Mouse (Mus musculus) forebrain, embryonic 15.5 days (tissue): Measurements from ENCODE around the gene Slc24a4. TPM values are rescaled to one million over a fixed set of nuclear protein-coding genes. Genes with fewer than 3 reads are reported as not detected.

Experiments used
- ATAC-seq: fragments of 200-750 bp; cut with Nextera tagmentation; replicated peaks from 2 replicates; pipeline ENCODE4 v1.8.0; 2017; ENCODE audit warnings: mild to moderate bottlenecking, moderate TSS enrichment, moderate library complexity
- H3K27ac ChIP-seq: fragments of 300-500 bp; sonication (generic); replicated peaks from 2 replicates; pipeline ENCODE4 v1.5.1; 2015; ENCODE audit warnings: mild to moderate bottlenecking, inconsistent platforms
- H3K27me3 ChIP-seq: fragments of 300-500 bp; sonication (generic); 2 replicates; pipeline ENCODE4 v1.6.1; 2015; ENCODE audit warnings: inconsistent platforms
- H3K36me3 ChIP-seq: fragments of 300-500 bp; sonication (generic); 2 replicates; pipeline ENCODE4 v1.6.1; 2015; ENCODE audit warnings: mild to moderate bottlenecking, inconsistent platforms
- H3K4me1 ChIP-seq: fragments of 300-500 bp; sonication (generic); 2 replicates; pipeline ENCODE4 v1.6.1; 2015; ENCODE audit warnings: inconsistent platforms
- H3K4me2 ChIP-seq: fragments of 300-500 bp; sonication (generic); replicated peaks from 2 replicates; pipeline ENCODE4 v1.6.1; 2015; ENCODE audit warnings: mild to moderate bottlenecking, inconsistent platforms
- H3K4me3 ChIP-seq: fragments of 300-500 bp; sonication (generic); 2 replicates; pipeline ENCODE4 v1.5.1; 2015; ENCODE audit warnings: mild to moderate bottlenecking, inconsistent platforms
- H3K9ac ChIP-seq: fragments of 300-500 bp; sonication (generic); replicated peaks from 2 replicates; pipeline ENCODE4 v1.6.1; 2015; ENCODE audit warnings: mild to moderate bottlenecking, inconsistent platforms
- H3K9me3 ChIP-seq: fragments of 300-500 bp; sonication (generic); 2 replicates; pipeline ENCODE4 v1.6.1; 2016; ENCODE audit warnings: inconsistent platforms
- whole genome bisulfite sequencing: fragments of 180-500 bp; shearing (Covaris S2); methylation state at CpG from one replicate; pipeline ENCODE4 v1.1.7; 2015; ENCODE audit warnings: mixed read lengths; 5-methylcytosine and 5-hydroxymethylcytosine counted together
- polyA plus RNA-seq: library from polyadenylated mRNA; unstranded; fragments of >200 nt; fragmentation: Nextera tagmentation; extraction: Ambion mirVana; gene quantifications from 2 replicates; pipeline ENCODE4 v1.2.1, GENCODE M21; 2015

The Slc24a4 gene
- polyA plus RNA-seq, 1 experiment from 2014 or later = 1.2 TPM

- 56% methylated on average over 7 of the region's 7 CpGs for WGBS
- no peaks in the 10 kb centered on the region for H3K36me3 ChIP-seq
- no peak for ATAC-seq
- H3K4me1 ChIP-seq = peaks cover 26% of the 10 kb centered on the region
- H3K4me3 ChIP-seq = no peak overlapping the region
- no peak overlapping the region for H3K4me2 ChIP-seq
- no peaks in the 10 kb centered on the region for H3K27me3 ChIP-seq
- no peak overlapping the region for H3K27ac ChIP-seq
- no peaks in the 10 kb centered on the region for H3K9me3 ChIP-seq
- H3K9ac ChIP-seq = no peak overlapping the region
Measured at GRCm38 (mm10) chr12:102303867-102304266, 175.3 kb downstream of the Slc24a4 start.

DNA sequence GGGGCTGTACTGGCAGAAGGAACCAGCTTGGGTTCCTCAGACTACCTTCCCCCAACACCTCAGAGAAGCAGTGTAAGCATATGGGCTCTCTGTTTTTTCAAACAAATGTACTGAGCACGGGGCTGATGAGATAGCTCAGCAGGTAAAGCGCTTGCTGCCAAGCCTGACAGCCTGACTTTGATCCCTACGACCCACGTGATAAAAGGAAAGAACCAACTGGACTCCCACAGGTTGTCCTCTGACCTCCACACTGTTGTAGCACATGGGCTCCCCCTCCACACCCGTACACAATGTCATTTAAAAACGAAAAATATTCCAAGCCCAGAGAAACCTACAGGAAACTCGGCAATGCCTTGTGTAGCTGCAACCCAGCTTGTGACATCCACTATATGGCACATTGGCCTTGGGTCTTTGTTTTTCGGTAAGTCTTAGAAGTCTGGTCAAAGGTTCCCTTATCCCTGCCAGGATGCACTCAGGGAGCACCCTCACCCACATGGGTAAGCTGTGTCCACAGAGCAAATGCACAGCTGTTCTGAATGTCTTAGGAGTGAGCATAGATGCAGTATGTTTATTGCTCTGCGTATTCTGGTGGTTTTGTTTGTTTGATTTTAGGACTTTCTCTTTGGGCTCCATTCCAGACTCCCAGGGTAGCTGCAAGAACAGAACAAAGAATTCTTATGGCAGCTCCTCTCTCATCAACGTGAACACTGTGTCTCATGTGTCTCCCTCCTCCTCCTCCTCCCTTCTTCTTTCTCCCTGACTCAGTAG, 176.7 kb downstream of the Slc24a4 start:
- H3K27ac ChIP-seq = no peak overlapping the region
- H3K4me3 ChIP-seq = no peak overlapping the region
- no peak overlapping the region for H3K9ac ChIP-seq
- no peak overlapping the region for H3K4me2 ChIP-seq
- 65% methylated on average over 10 of the region's 10 CpGs for WGBS
- peaks cover 28% of the 10 kb centered on the region for H3K4me1 ChIP-seq
- H3K9me3 ChIP-seq = no peaks in the 10 kb centered on the region
- H3K27me3 ChIP-seq = no peaks in the 10 kb centered on the region
- no peaks in the 10 kb centered on the region for H3K36me3 ChIP-seq
- no peak for ATAC-seq

GRCm38 (mm10) chr12:102308001-102308456, 179.5 kb downstream of the Slc24a4 start:
- H3K9ac ChIP-seq = no peak overlapping the region
- peak overlapping the region; percentile 64 for H3K27ac ChIP-seq
- no peak overlapping the region for H3K4me3 ChIP-seq
- peak; percentile 23; the same call in 1 of the 2 replicates for ATAC-seq
- no peaks in the 10 kb centered on the region for H3K36me3 ChIP-seq
- H3K4me2 ChIP-seq = no peak overlapping the region; the same call in 1 of the 2 replicates
- H3K4me1 ChIP-seq = peaks cover 28% of the 10 kb centered on the region
- no peaks in the 10 kb centered on the region for H3K9me3 ChIP-seq
- 46% methylated on average over 6 of the region's 6 CpGs for WGBS
- H3K27me3 ChIP-seq = no peaks in the 10 kb centered on the region

- 40% methylated on average over 16 of the region's 16 CpGs for WGBS
- no peaks in the 10 kb centered on the region for H3K36me3 ChIP-seq
- ATAC-seq = peak; percentile 70
- no peak overlapping the region for H3K4me3 ChIP-seq
- no peak overlapping the region for H3K9ac ChIP-seq
- H3K27ac ChIP-seq = peak overlapping the region; percentile 64
- H3K9me3 ChIP-seq = no peaks in the 10 kb centered on the region
- no peaks in the 10 kb centered on the region for H3K27me3 ChIP-seq
- no peak overlapping the region; the same call in 1 of the 2 replicates for H3K4me2 ChIP-seq
- H3K4me1 ChIP-seq = peaks cover 26% of the 10 kb centered on the region
Measured at GRCm38 (mm10) chr12:102308457-102309011, 180.0 kb downstream of the Slc24a4 start.

GRCm38 (mm10) chr12:102309099-102309799, 180.7 kb downstream of the Slc24a4 start:
- 91% methylated on average over 11 of the region's 11 CpGs for WGBS
- Histone ChIP-seq H3K9me3 (no peaks in the 10 kb centered on the region), H3K27me3 (no peaks in the 10 kb centered on the region), H3K36me3 (no peaks in the 10 kb centered on the region), H3K4me2 (no peak overlapping the region), H3K27ac (no peak overlapping the region), H3K9ac (no peak overlapping the region), H3K4me3 (no peak overlapping the region), H3K4me1 (peaks cover 21% of the 10 kb centered on the region)
- no peak for ATAC-seq

GRCm38 (mm10) chr12:102309800-102310195, 181.3 kb downstream of the Slc24a4 start:
- H3K27me3 ChIP-seq = no peaks in the 10 kb centered on the region
- H3K9ac ChIP-seq = no peak overlapping the region
- H3K4me2 ChIP-seq = no peak overlapping the region
- no peaks in the 10 kb centered on the region for H3K36me3 ChIP-seq
- H3K4me1 ChIP-seq = peaks cover 19% of the 10 kb centered on the region
- ATAC-seq = no peak
- no peak overlapping the region for H3K27ac ChIP-seq
- WGBS = 79% methylated on average over 8 of the region's 8 CpGs
- H3K4me3 ChIP-seq = no peak overlapping the region
- H3K9me3 ChIP-seq = no peaks in the 10 kb centered on the region

DNA sequence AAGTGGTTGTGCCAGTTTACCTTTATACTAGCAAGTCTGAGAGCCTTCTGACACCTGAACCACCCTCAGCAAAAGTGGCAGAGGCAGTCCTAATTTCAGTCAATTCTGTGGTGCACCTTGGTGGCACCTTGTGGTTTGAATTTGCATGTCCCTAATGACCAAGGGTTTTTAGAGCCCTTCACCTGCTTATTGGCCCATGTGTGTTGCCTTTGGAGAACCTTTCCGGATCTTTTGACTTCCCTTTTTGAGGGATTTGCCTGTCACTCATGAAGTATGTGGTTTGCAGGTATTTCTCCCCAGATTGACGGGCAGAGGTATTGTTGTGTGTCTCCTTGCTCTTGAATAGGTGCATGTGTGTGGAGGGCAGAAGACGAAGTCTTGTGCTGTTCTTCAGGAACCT, 181.7 kb downstream of the Slc24a4 start:
- Histone ChIP-seq H3K27me3 (no peaks in the 10 kb centered on the region), H3K9me3 (no peaks in the 10 kb centered on the region), H3K4me2 (no peak overlapping the region), H3K4me1 (peaks cover 18% of the 10 kb centered on the region), H3K36me3 (no peaks in the 10 kb centered on the region), H3K4me3 (no peak overlapping the region), H3K9ac (no peak overlapping the region), H3K27ac (no peak overlapping the region)
- ATAC-seq = no peak
- 90% methylated on average over 3 of the region's 3 CpGs for WGBS

GRCm38 (mm10) chr12:102311454-102311853, 182.9 kb downstream of the Slc24a4 start:
- Histone ChIP-seq H3K9me3 (no peaks in the 10 kb centered on the region), H3K4me3 (no peak overlapping the region), H3K4me1 (peaks cover 18% of the 10 kb centered on the region), H3K27me3 (no peaks in the 10 kb centered on the region), H3K36me3 (no peaks in the 10 kb centered on the region), H3K27ac (no peak overlapping the region), H3K4me2 (no peak overlapping the region), H3K9ac (no peak overlapping the region)
- ATAC-seq = no peak
- WGBS = 91% methylated on average over 5 of the region's 5 CpGs

Other genes with a start within 250 kb of the Slc24a4 start
- 22.4 and 23.7 TPM in 2 replicates for gene Trip11, start 215.5 kb upstream of the Slc24a4 start, polyA plus RNA-seq
- gene Atxn3, start 170.5 kb upstream of the Slc24a4 start, polyA plus RNA-seq = 12.8 and 14.0 TPM in 2 replicates
- 32.9 and 33.7 TPM in 2 replicates for gene Cpsf2, start 152.7 kb upstream of the Slc24a4 start, polyA plus RNA-seq
- 1.3 and 1.7 TPM in 2 replicates for gene Rin3, start 154.3 kb downstream of the Slc24a4 start, polyA plus RNA-seq